Mouse (Mus musculus) hindbrain, embryonic 12.5 days (tissue): ENCODE data around the gene Cc2d2b. TPM values are rescaled to one million over a fixed set of nuclear protein-coding genes. Genes with fewer than 3 reads are reported as not detected.

Experiments used
- ATAC-seq: fragments of 200-750 bp; cut with Nextera tagmentation; 2 replicates; pipeline ENCODE4 v1.8.0; 2017; ENCODE audit warnings: moderate TSS enrichment; ENCODE audit not compliant: low FRiP score
- H3K27ac ChIP-seq: fragments of 300-500 bp; sonication (generic); 2 replicates; pipeline ENCODE4 v1.5.1; 2016; ENCODE audit warnings: mild to moderate bottlenecking
- H3K27me3 ChIP-seq: fragments of 300-500 bp; sonication (generic); 2 replicates; pipeline ENCODE4 v1.6.1; 2016; ENCODE audit warnings: mild to moderate bottlenecking
- H3K36me3 ChIP-seq: fragments of 300-500 bp; sonication (generic); 2 replicates; pipeline ENCODE4 v1.6.1; 2016; ENCODE audit warnings: mild to moderate bottlenecking
- H3K4me1 ChIP-seq: fragments of 300-500 bp; sonication (generic); 2 replicates; pipeline ENCODE4 v1.6.1; 2016
- H3K4me2 ChIP-seq: fragments of 300-500 bp; sonication (generic); replicated peaks from 2 replicates; pipeline ENCODE4 v1.6.1; 2016; ENCODE audit warnings: mild to moderate bottlenecking
- H3K4me3 ChIP-seq: fragments of 300-500 bp; sonication (generic); 2 replicates; pipeline ENCODE4 v1.5.1; 2016; ENCODE audit warnings: mild to moderate bottlenecking
- H3K9ac ChIP-seq: fragments of 300-500 bp; sonication (generic); 2 replicates; pipeline ENCODE4 v1.6.1; 2016; ENCODE audit warnings: mild to moderate bottlenecking, moderate library complexity
- H3K9me3 ChIP-seq: fragments of 300-500 bp; sonication (generic); replicated peaks from 2 replicates; pipeline ENCODE4 v1.6.1; 2016; ENCODE audit warnings: mild to moderate bottlenecking
- WGBS: fragments of 180-500 bp; shearing (Covaris S2); methylation state at CpG from one replicate; pipeline ENCODE4 v1.1.7; 2016; 5-methylcytosine and 5-hydroxymethylcytosine counted together
- polyA plus RNA-seq: library from polyadenylated mRNA; unstranded; fragments of >200 nt; fragmentation: Nextera tagmentation; extraction: Ambion mirVana; gene quantifications from 2 replicates; pipeline ENCODE4 v1.2.1, GENCODE M21; 2016

Gene Cc2d2b
- polyA plus RNA-seq, 1 experiment from 2014 or later: 0.25 TPM

- Histone ChIP-seq H3K27me3 (no peaks in the 10 kb centered on the region), H3K9me3 (no peaks in the 10 kb centered on the region), H3K9ac (no peak overlapping the region), H3K36me3 (no peaks in the 10 kb centered on the region), H3K27ac (no peak overlapping the region), H3K4me3 (no peak overlapping the region), H3K4me2 (no peak overlapping the region), H3K4me1 (no peaks in the 10 kb centered on the region)
- no peak for ATAC-seq
- 89% methylated on average over 4 of the region's 4 CpGs for WGBS
Measured at GRCm38 (mm10) chr19:40728213-40728612, 20.3 kb upstream of the Cc2d2b start.

- Histone ChIP-seq H3K27me3 (no peaks in the 10 kb centered on the region), H3K9ac (no peak overlapping the region), H3K4me3 (no peak overlapping the region), H3K4me1 (no peaks in the 10 kb centered on the region), H3K9me3 (no peaks in the 10 kb centered on the region), H3K27ac (no peak overlapping the region), H3K36me3 (no peaks in the 10 kb centered on the region), H3K4me2 (no peak overlapping the region)
- 76% methylated on average over 12 of the region's 12 CpGs for WGBS
- ATAC-seq: no peak
Measured at GRCm38 (mm10) chr19:40728732-40729420, 19.7 kb upstream of the Cc2d2b start.

GRCm38 (mm10) chr19:40733409-40733808 is 15.1 kb upstream of the Cc2d2b start:
- H3K27me3 ChIP-seq: no peaks in the 10 kb centered on the region
- 80% methylated on average over 10 of the region's 10 CpGs for WGBS
- no peak overlapping the region for H3K4me3 ChIP-seq
- H3K9me3 ChIP-seq: no peaks in the 10 kb centered on the region
- no peak for ATAC-seq
- no peak overlapping the region for H3K4me2 ChIP-seq
- no peak overlapping the region for H3K9ac ChIP-seq
- H3K4me1 ChIP-seq: peaks cover 11% of the 10 kb centered on the region
- H3K27ac ChIP-seq: no peak overlapping the region
- no peaks in the 10 kb centered on the region for H3K36me3 ChIP-seq

- 53% methylated on average over 4 of the region's 4 CpGs for WGBS
- H3K27me3 ChIP-seq: no peaks in the 10 kb centered on the region
- no peak overlapping the region for H3K4me2 ChIP-seq
- H3K9me3 ChIP-seq: no peaks in the 10 kb centered on the region
- ATAC-seq: no peak
- H3K4me3 ChIP-seq: no peak overlapping the region
- H3K27ac ChIP-seq: no peak overlapping the region
- H3K9ac ChIP-seq: no peak overlapping the region
- no peaks in the 10 kb centered on the region for H3K36me3 ChIP-seq
- H3K4me1 ChIP-seq: peaks cover 11% of the 10 kb centered on the region
Measured at GRCm38 (mm10) chr19:40733849-40734248, 14.7 kb upstream of the Cc2d2b start.

GRCm38 (mm10) chr19:40736680-40737512 is 11.7 kb upstream of the Cc2d2b start:
- no peaks in the 10 kb centered on the region for H3K27me3 ChIP-seq
- 0 out of 2 replicates have a peak, but pooled peaks cover 4% of the 10 kb centered on the region for H3K36me3 ChIP-seq
- peak overlapping the region; percentile 6; the same call in 1 of the 2 replicates for H3K4me3 ChIP-seq
- no peaks in the 10 kb centered on the region for H3K9me3 ChIP-seq
- peak overlapping the region; percentile 81 for H3K27ac ChIP-seq
- WGBS: 21% methylated on average over 17 of the region's 17 CpGs
- H3K4me2 ChIP-seq: peak overlapping the region; percentile 48
- H3K4me1 ChIP-seq: peaks cover 11% of the 10 kb centered on the region
- H3K9ac ChIP-seq: peak overlapping the region; percentile 50; the same call in 1 of the 2 replicates
- ATAC-seq: peak; percentile 93

GRCm38 (mm10) chr19:40737613-40738012 is 10.9 kb upstream of the Cc2d2b start:
- WGBS: 67% methylated on average over 5 of the region's 5 CpGs
- H3K4me3 ChIP-seq: peak overlapping the region; percentile 6; the same call in 1 of the 2 replicates
- H3K36me3 ChIP-seq: 0 out of 2 replicates have a peak, but pooled peaks cover 4% of the 10 kb centered on the region
- no peaks in the 10 kb centered on the region for H3K9me3 ChIP-seq
- H3K9ac ChIP-seq: peak overlapping the region; percentile 50; the same call in 1 of the 2 replicates
- H3K27me3 ChIP-seq: no peaks in the 10 kb centered on the region
- peaks cover 11% of the 10 kb centered on the region for H3K4me1 ChIP-seq
- H3K27ac ChIP-seq: peak overlapping the region; percentile 81
- H3K4me2 ChIP-seq: peak overlapping the region; percentile 48
- peak; percentile 35; the same call in 1 of the 2 replicates for ATAC-seq

- Histone ChIP-seq H3K36me3 (0 out of 2 replicates have a peak, but pooled peaks cover 4% of the 10 kb centered on the region), H3K4me2 (no peak overlapping the region), H3K27ac (no peak overlapping the region), H3K4me3 (no peak overlapping the region), H3K27me3 (no peaks in the 10 kb centered on the region), H3K9me3 (no peaks in the 10 kb centered on the region), H3K9ac (no peak overlapping the region), H3K4me1 (peaks cover 11% of the 10 kb centered on the region)
- WGBS: 90% methylated on average over 13 of the region's 13 CpGs
- ATAC-seq: no peak
Measured at GRCm38 (mm10) chr19:40738683-40739324, 9.7 kb upstream of the Cc2d2b start.

- no peaks in the 10 kb centered on the region for H3K36me3 ChIP-seq
- no peaks in the 10 kb centered on the region for H3K4me1 ChIP-seq
- H3K27me3 ChIP-seq: no peaks in the 10 kb centered on the region; the same call in 1 of the 2 replicates
- 0 out of 2 replicates have a peak, but pooled peaks cover 2% of the 10 kb centered on the region for H3K9me3 ChIP-seq
- no peak for ATAC-seq
- no peak overlapping the region for H3K4me3 ChIP-seq
- WGBS: 52% methylated on average over 4 of the region's 4 CpGs
- no peak overlapping the region for H3K9ac ChIP-seq
- H3K27ac ChIP-seq: no peak overlapping the region
- H3K4me2 ChIP-seq: no peak overlapping the region
Measured at GRCm38 (mm10) chr19:40746603-40747002, 1.9 kb upstream of the Cc2d2b start.

- WGBS: 78% methylated on average over 2 of the region's 2 CpGs
Measured at GRCm38 (mm10) chr19:40754311-40754710, 5.8 kb downstream of the Cc2d2b start.

GRCm38 (mm10) chr19:40760071-40760470 is 11.5 kb downstream of the Cc2d2b start:
- Histone ChIP-seq H3K9ac (no peak overlapping the region), H3K36me3 (no peaks in the 10 kb centered on the region), H3K9me3 (no peaks in the 10 kb centered on the region), H3K27me3 (0 out of 2 replicates have a peak, but pooled peaks cover 5% of the 10 kb centered on the region), H3K4me3 (no peak overlapping the region), H3K4me2 (no peak overlapping the region), H3K27ac (no peak overlapping the region), H3K4me1 (0 out of 2 replicates have a peak, but pooled peaks cover 4% of the 10 kb centered on the region)
- ATAC-seq: no peak
- 70% methylated on average over 2 of the region's 2 CpGs for WGBS

More at GRCm38 (mm10) chr19:40754311-40754710, 5.8 kb downstream of the Cc2d2b start:
- H3K4me2 ChIP-seq: no peak overlapping the region
- H3K4me1 ChIP-seq: no peaks in the 10 kb centered on the region
- no peaks in the 10 kb centered on the region for H3K36me3 ChIP-seq
- no peaks in the 10 kb centered on the region for H3K27me3 ChIP-seq
- H3K9ac ChIP-seq: no peak overlapping the region
- H3K27ac ChIP-seq: no peak overlapping the region
- H3K4me3 ChIP-seq: no peak overlapping the region
- no peaks in the 10 kb centered on the region for H3K9me3 ChIP-seq
- no peak for ATAC-seq

- no peak for ATAC-seq
- WGBS: 39% methylated on average over 22 of the region's 22 CpGs
- H3K9me3 ChIP-seq: no peaks in the 10 kb centered on the region
- H3K4me2 ChIP-seq: peak overlapping the region; percentile 44
- 0 out of 2 replicates have a peak, but pooled peaks cover 5% of the 10 kb centered on the region for H3K27me3 ChIP-seq
- 0 out of 2 replicates have a peak, but pooled peaks cover 4% of the 10 kb centered on the region for H3K4me1 ChIP-seq
- H3K9ac ChIP-seq: peak overlapping the region; percentile 39
- H3K36me3 ChIP-seq: no peaks in the 10 kb centered on the region
- H3K4me3 ChIP-seq: peak overlapping the region; percentile 22
- H3K27ac ChIP-seq: no peak overlapping the region
Measured at GRCm38 (mm10) chr19:40762023-40762759, 13.6 kb downstream of the Cc2d2b start.
